Mouse (Mus musculus) adrenal gland, postnatal 36 days (tissue): ENCODE measurements around the gene Kdm6a. TPM values are rescaled to one million over a fixed set of nuclear protein-coding genes. Genes with fewer than 3 reads are reported as not detected.

Experiments
- DNase-seq, 2 experiments: peaks; one replicate each; pipeline ENCODE4 v3.0.0; 2021; ENCODE audit warnings: mixed read lengths in 1 of 2
- long read RNA-seq, 2 experiments: library from polyadenylated mRNA; stranded (forward); transcript quantifications; one replicate each; pipeline ENCODE4 v2.0.0; 2021; ENCODE audit warnings: borderline sequencing depth in 2 of 2
- total RNA-seq, 2 experiments: library from RNA; stranded (reverse); gene quantifications; 2 replicates each; pipeline ENCODE4 v1.2.3; 2021

Gene Kdm6a
- total RNA-seq, result 10 to 100 TPM; 37.2 to 79.4 TPM
- long read RNA-seq, experiment 1, full-length matches to known transcripts, result 1 of 8 reads
- long read RNA-seq, experiment 1, partial matches to known transcripts, result 5 of 8 reads
- long read RNA-seq, experiment 1, other reads (novel, unspliced or antisense), result 2 of 8 reads
- long read RNA-seq, experiment 2, full-length matches to known transcripts, result 1 of 1 reads
- long read RNA-seq, experiment 2, partial matches to known transcripts, result 0 of 1 reads
- long read RNA-seq, experiment 2, other reads (novel, unspliced or antisense), result 0 of 1 reads

GRCm38 (mm10) chrX:18162192-18162857 lies at the start of gene Kdm6a:
TSS of gene Kdm6a (plus strand) at chrX:18162575.
- DNase-seq, result peak; percentile 98 to 100

GRCm38 (mm10) chrX:18145557-18145956 lies 16.8 kb upstream of the Kdm6a start, which contains the start of gene Dusp21:
TSS of gene Dusp21 (plus strand) at chrX:18145857.
- DNase-seq, result no peak

GRCm38 (mm10) chrX:18160734-18161442 lies 1.5 kb upstream of the Kdm6a start:
- no peak for DNase-seq

GRCm38 (mm10) chrX:18161796-18162191 lies 581 bp upstream of the Kdm6a start:
- no peak for DNase-seq

- peak; percentile 67 to 77 for DNase-seq
Measured at GRCm38 (mm10) chrX:18162861-18163731, 721 bp downstream of the Kdm6a start.

- peak; percentile 46 to 49 for DNase-seq
Measured at GRCm38 (mm10) chrX:18163917-18164624, 1.7 kb downstream of the Kdm6a start.

GRCm38 (mm10) chrX:18165121-18165520 lies 2.7 kb downstream of the Kdm6a start:
- no peak for DNase-seq

- DNase-seq, result no peak
Measured at GRCm38 (mm10) chrX:18166961-18167360, 4.6 kb downstream of the Kdm6a start.

GRCm38 (mm10) chrX:18168940-18169339 lies 6.6 kb downstream of the Kdm6a start:
- DNase-seq, result no peak

GRCm38 (mm10) chrX:18174831-18175230 lies 12.5 kb downstream of the Kdm6a start:
- peak in 1 of 2 experiments; percentile 2 for DNase-seq

- DNase-seq, result no peak
Measured at GRCm38 (mm10) chrX:18177803-18178202, 15.4 kb downstream of the Kdm6a start.

- no peak for DNase-seq
Measured at GRCm38 (mm10) chrX:18179492-18179891, 17.1 kb downstream of the Kdm6a start.

GRCm38 (mm10) chrX:18187203-18187602 lies 24.8 kb downstream of the Kdm6a start:
- DNase-seq, result no peak

- no peak for DNase-seq
Measured at GRCm38 (mm10) chrX:18188293-18188692, 25.9 kb downstream of the Kdm6a start.

- DNase-seq, result no peak
Measured at GRCm38 (mm10) chrX:18239572-18239971, 77.2 kb downstream of the Kdm6a start.

GRCm38 (mm10) chrX:18250621-18251020 lies 88.2 kb downstream of the Kdm6a start:
- DNase-seq, result peak; percentile 33 to 53

- peak in 1 of 2 experiments; percentile 27 for DNase-seq
Measured at GRCm38 (mm10) chrX:18254767-18255166, 92.4 kb downstream of the Kdm6a start.

GRCm38 (mm10) chrX:18258238-18258809 lies 95.9 kb downstream of the Kdm6a start:
- DNase-seq, result no peak

GRCm38 (mm10) chrX:18278561-18278960 lies 116.2 kb downstream of the Kdm6a start:
- DNase-seq, result no peak

- no peak for DNase-seq
Measured at GRCm38 (mm10) chrX:18280134-18280533, 117.8 kb downstream of the Kdm6a start.
